Mouse (Mus musculus): Measurements from ENCODE around the gene Otud4.

GRCm38 (mm10) chr8:79620000-79620399, 19.4 kb upstream of the Otud4 start:
- no peak for TF ChIP-seq CTCF (IDR thresholded peaks at IDR 0.05; ENCODE audit: borderline replicate concordance, insufficient read depth, low read length)
- no peak for TF ChIP-seq POLR2A (IDR thresholded peaks at IDR 0.05; ENCODE audit: low read depth, low read length)

All from embryonic fibroblast, embryonic 13.5 days (primary cell).